Mouse (Mus musculus) ovary, adult 18-20 months (tissue): ENCODE data around the gene 4930438A08Rik.

Source experiments
- DNase-seq: peaks from one replicate; pipeline ENCODE4 v3.0.0; 2022; ENCODE audit warnings: low spot score, mixed read lengths

The 4930438A08Rik gene

GRCm38 (mm10) chr11:58323570-58324340 is 49.2 kb downstream of the 4930438A08Rik start:
- DNase-seq: no peak

GRCm38 (mm10) chr11:58324614-58325229 is 50.1 kb downstream of the 4930438A08Rik start:
- DNase-seq: no peak

GRCm38 (mm10) chr11:58326781-58327180 is 52.2 kb downstream of the 4930438A08Rik start:
- no peak for DNase-seq

GRCm38 (mm10) chr11:58329906-58330275 is 55.3 kb downstream of the 4930438A08Rik start:
- no peak for DNase-seq

- peak; percentile 86 for DNase-seq
Observed at GRCm38 (mm10) chr11:58330276-58331148, 55.9 kb downstream of the 4930438A08Rik start, which contains the start of the genes Zfp672 and Sh3bp5l. TSS of gene Zfp672 (minus strand) at chr11:58330339. TSS of gene Sh3bp5l (plus strand) at chr11:58330724.

- DNase-seq: no peak
Observed at GRCm38 (mm10) chr11:58331149-58331495, 56.5 kb downstream of the 4930438A08Rik start.

- no peak for DNase-seq
Observed at GRCm38 (mm10) chr11:58331546-58331945, 56.9 kb downstream of the 4930438A08Rik start.

- peak; percentile 70 for DNase-seq
Observed at GRCm38 (mm10) chr11:58334746-58335145, 60.1 kb downstream of the 4930438A08Rik start.
